Mouse (Mus musculus) cerebral cortex, adult 2 months (tissue): ENCODE data around the gene Als2cr12.

ENCODE experiments used
- WGBS: fragments of 180-500 bp; shearing (Covaris S2); methylation state at CpG from one replicate; pipeline ENCODE4 v1.1.7; 2018; 5-methylcytosine and 5-hydroxymethylcytosine counted together

Als2cr12 gene

GRCm38 (mm10) chr1:58717589-58718270, 21.9 kb upstream of the Als2cr12 start:
- WGBS, result 84% methylated on average over 8 of the region's 8 CpGs

- 95% methylated on average over 4 of the region's 4 CpGs for WGBS
Measured at GRCm38 (mm10) chr1:58716883-58717220, 21.1 kb upstream of the Als2cr12 start.

GRCm38 (mm10) chr1:58716162-58716882, 20.5 kb upstream of the Als2cr12 start:
- 55% methylated on average over 7 of the region's 7 CpGs for WGBS

DNA sequence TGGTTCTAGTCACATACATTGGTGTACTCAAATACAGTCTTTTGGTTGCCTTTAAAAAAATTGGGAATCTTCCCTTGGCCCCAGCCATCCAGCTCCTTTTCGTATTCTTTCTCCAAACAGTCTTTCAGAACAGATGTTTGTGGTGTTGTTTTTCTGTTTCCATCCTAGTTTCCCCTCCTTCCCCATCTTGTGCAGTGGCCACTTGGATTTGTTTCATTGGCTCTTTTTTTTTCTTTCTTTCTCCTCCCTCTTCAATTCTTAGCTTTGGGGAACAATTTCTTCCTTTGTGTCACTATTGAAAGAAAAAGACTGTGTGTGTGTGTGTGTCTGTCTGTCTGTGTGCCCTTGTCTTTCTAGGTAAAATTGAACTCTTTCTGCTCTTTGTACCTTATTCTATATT, 18.6 kb upstream of the Als2cr12 start:
- 34% methylated on average over 1 of the region's 1 CpGs for WGBS

GRCm38 (mm10) chr1:58713893-58714231, 18.1 kb upstream of the Als2cr12 start:
- 39% methylated on average over 4 of the region's 4 CpGs for WGBS

DNA sequence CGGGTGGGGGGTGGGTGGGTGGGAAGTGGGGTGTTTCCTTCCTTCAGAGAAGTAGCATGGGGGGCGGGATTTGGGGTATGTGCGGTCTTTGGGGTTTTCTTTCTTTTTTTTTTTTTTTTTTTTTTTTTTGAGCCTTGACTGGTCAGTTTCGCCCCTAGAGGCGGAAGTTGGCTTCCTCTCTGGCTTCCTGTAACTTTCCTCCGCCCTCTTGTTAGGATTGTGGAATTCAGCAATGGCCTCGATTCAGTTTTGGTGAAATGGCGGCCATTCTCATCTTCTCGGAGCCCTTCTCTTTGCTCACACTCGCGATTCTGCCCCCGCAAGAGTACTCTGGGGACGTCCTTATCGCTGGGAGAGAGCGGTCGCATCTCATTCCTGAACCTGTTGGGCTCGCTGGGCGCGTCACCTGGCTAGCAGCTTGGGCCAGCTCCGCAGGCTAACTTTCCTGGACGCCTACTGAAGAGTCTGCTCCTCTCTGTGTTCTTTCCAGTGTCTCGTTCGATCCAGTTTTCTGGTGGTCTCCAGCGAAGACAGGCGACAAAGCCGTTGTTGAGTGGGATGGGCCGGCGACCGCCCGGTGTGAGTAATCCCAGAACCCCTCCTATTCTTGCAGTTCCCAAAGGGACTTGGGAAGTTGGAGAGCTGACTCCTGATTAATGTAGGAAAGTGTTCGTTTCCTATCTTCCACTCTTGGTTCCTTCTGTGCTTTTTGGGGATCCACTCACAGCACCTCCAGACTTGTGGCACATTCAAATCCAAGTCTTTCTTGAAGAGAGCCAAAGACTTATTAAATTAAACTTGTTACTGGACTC, 17.5 kb upstream of the Als2cr12 start:
- WGBS, result 9% methylated on average over 31 of the region's 31 CpGs

- WGBS, result 4% methylated on average over 16 of the region's 17 CpGs
Measured at GRCm38 (mm10) chr1:58712076-58713061, 16.6 kb upstream of the Als2cr12 start.

GRCm38 (mm10) chr1:58711365-58712016, 15.7 kb upstream of the Als2cr12 start, which contains the start of gene Cflar:
Cflar (plus strand) TSS chr1:58711508.
- under 1% methylated on average over 45 of the region's 45 CpGs for WGBS

DNA sequence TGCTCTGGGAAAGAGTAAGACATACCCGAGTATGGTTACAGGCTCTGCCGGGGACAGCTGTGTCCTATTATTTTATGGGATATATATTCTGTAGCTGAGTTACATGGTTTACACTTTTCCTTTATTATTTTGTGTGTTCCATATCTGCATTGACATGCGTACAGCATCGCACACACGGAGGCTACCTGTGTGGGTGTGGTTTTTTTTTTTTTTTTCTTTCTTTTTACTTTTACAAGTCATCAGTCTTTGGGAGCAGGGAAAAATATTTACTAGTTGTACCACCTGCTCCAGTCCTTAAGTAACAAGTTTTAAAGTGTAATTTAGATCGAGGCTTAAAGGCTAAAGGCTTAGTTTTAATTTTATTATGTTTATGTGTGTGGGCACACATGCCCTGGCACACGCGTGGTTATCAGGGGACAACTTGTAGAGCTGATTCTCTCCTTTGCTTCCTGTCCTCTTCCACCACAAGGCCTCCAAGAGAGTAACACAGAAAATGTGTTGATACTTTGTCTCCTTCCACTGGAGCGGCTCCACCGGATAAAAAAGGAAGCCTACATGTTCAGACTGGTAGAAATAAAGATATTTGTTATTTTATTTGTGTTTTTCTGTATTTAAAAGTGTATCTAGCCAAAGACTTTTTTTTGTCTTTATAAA, 15.0 kb upstream of the Als2cr12 start:
- WGBS, result 41% methylated on average over 10 of the region's 10 CpGs

DNA sequence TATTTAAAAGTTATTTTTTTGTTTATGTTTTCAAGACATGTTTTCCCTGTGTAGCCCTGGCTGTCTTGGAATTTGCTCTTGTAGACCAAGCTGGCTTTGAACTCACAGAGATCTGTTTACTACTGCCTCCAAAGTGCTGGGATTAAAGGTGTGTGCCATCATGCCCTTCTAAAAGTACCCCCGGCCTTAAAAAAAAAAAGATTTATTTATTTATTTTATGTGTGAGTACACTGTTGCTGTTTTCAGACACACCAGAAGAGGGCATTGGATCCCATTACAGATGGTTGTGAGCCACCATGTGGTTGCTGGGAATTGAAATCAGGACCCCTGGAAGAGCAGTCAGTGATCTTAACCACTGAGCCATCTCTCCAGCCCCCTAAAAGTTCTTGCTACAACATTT, 14.3 kb upstream of the Als2cr12 start:
- 91% methylated on average over 1 of the region's 1 CpGs for WGBS

GRCm38 (mm10) chr1:58700580-58701162, 4.9 kb upstream of the Als2cr12 start:
- 80% methylated on average over 5 of the region's 5 CpGs for WGBS

DNA sequence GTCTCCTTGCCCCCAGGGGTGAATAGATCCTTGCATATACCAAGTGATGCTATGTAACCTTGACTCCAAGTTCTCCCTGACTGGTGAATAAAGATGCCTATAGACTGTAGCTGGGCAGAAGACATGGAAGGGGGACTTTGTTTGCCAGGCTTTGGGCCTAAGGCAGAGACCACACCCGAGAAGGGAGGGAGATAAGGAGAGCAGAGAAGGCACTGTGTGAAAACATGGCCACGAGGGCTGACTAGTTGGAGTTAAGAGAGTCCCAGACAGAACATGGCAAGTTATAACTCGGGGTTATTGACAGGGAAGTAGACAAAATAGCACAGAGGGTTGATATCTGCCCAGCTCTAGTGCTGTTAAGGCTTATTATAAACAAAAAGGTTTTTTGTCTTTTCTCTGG, 4.2 kb upstream of the Als2cr12 start:
- WGBS, result 80% methylated on average over 3 of the region's 3 CpGs

GRCm38 (mm10) chr1:58698781-58699180, 3.0 kb upstream of the Als2cr12 start:
- 92% methylated on average over 4 of the region's 4 CpGs for WGBS

GRCm38 (mm10) chr1:58697607-58698006, 1.8 kb upstream of the Als2cr12 start:
- 41% methylated on average over 1 of the region's 1 CpGs for WGBS

DNA sequence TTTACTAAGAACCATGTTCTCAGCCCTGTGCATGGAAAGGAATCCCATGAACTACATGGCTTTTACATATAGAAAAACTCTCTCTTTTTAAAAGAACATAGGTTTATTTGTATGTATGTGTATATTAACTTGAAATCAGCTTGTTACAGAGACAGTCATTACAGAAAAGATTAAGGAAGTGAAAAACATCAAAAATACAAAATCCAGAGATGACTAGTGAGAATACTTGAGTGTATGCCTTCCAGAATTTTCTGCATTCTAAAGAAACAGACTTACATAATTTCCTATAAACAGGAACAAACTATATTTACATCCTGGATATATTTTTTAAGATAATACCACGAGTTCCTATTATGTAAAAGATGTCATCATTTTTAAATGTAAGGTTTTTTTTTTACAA, 2.1 kb downstream of the Als2cr12 start:
- 63% methylated on average over 1 of the region's 1 CpGs for WGBS

GRCm38 (mm10) chr1:58691718-58692117, 4.1 kb downstream of the Als2cr12 start:
- 70% methylated on average over 1 of the region's 1 CpGs for WGBS

GRCm38 (mm10) chr1:58690834-58691488, 4.8 kb downstream of the Als2cr12 start:
- 77% methylated on average over 3 of the region's 3 CpGs for WGBS

- 80% methylated on average over 6 of the region's 6 CpGs for WGBS
Measured at GRCm38 (mm10) chr1:58690006-58690744, 5.6 kb downstream of the Als2cr12 start.

DNA sequence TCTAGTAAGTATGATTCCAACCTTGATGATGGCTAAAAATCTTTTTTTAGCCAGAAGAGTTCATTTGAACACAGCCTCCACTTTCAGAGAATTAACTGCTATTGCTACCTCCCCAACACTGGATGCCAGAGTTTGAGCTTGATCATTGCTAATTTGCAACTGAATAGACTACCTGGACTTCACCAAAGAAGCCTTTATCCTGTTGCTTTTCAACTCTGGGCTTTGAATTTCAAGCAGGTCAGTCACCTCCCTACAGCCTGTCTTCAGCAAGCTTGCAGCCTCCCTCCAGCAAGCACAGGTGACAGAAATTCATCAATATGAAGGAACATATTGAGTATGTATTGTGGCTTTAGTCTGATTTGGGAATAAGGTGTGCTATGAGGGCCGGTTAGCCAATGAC, 6.4 kb downstream of the Als2cr12 start:
- 85% methylated on average over 1 of the region's 1 CpGs for WGBS
